Mouse (Mus musculus) cerebellum, adult 2 months (tissue): ENCODE measurements around the gene Akap11.

Source experiments
- CTCF ChIP-seq: fragments of 200-500 bp; IDR thresholded peaks from 2 replicates; pipeline ENCODE4 v1.5.1; 2011; ENCODE audit warnings: low read depth, mild to moderate bottlenecking, control low read depth, low read length, moderate library complexity, borderline replicate concordance; ENCODE audit not compliant: insufficient read depth
- POLR2A ChIP-seq: fragments of 200-500 bp; IDR thresholded peaks from 2 replicates; pipeline ENCODE4 v1.6.1; 2011; ENCODE audit warnings: low read length, control low read depth, borderline replicate concordance; ENCODE audit not compliant: insufficient read depth

- TF ChIP-seq POLR2A: no peak
- no peak for TF ChIP-seq CTCF
Measured at GRCm38 (mm10) chr14:78454970-78455369, 81.6 kb downstream of the Akap11 start.
